Mouse (Mus musculus) bone marrow macrophage, adult 2 months (primary cell): ENCODE results near the gene Zmym2. TPM values are rescaled to one million over a fixed set of nuclear protein-coding genes. Genes with fewer than 3 reads are reported as not detected.

Experiments used
- H3K27ac ChIP-seq: 2 replicates; pipeline ENCODE4 v1.5.1; 2012; ENCODE audit warnings: low read depth, low read length; ENCODE audit not compliant: insufficient read depth
- H3K4me1 ChIP-seq: 2 replicates; pipeline ENCODE4 v1.6.1; 2012; ENCODE audit warnings: low read length; ENCODE audit not compliant: control insufficient read depth, insufficient read depth
- H3K4me3 ChIP-seq: 2 replicates; pipeline ENCODE4 v1.5.1; 2012; ENCODE audit warnings: mild to moderate bottlenecking, low read length, moderate library complexity; ENCODE audit not compliant: insufficient read depth
- CTCF ChIP-seq: IDR thresholded peaks from 2 replicates; pipeline ENCODE4 v1.5.1; 2012; ENCODE audit warnings: low read depth, mild to moderate bottlenecking, low read length, moderate library complexity
- POLR2A ChIP-seq: IDR thresholded peaks from 2 replicates; pipeline ENCODE4 v1.6.1; 2012; ENCODE audit warnings: mild to moderate bottlenecking, low read depth, low read length, borderline replicate concordance
- polyA plus RNA-seq: library from polyadenylated mRNA; stranded (reverse); fragments of >200 nt; gene quantifications from 2 replicates; pipeline ENCODE4 v1.2.4, GENCODE M21; 2012; ENCODE audit not compliant: missing spikeins, insufficient read depth, insufficient read length

Zmym2 gene
- polyA plus RNA-seq, 1 experiment = 39.2 TPM

- Histone ChIP-seq H3K27ac (no peak overlapping the region), H3K4me3 (no peak overlapping the region), H3K4me1 (peaks cover 9% of the 10 kb centered on the region)
- TF ChIP-seq CTCF = no peak
- TF ChIP-seq POLR2A = no peak
Observed at GRCm38 (mm10) chr14:56918532-56918931, 32.1 kb downstream of the Zmym2 start.

GRCm38 (mm10) chr14:56935481-56935880, 49.0 kb downstream of the Zmym2 start:
- no peaks in the 10 kb centered on the region for H3K4me1 ChIP-seq
- TF ChIP-seq CTCF = no peak
- TF ChIP-seq POLR2A = no peak
- no peak overlapping the region for H3K27ac ChIP-seq
- H3K4me3 ChIP-seq = no peak overlapping the region

- no peak overlapping the region for H3K27ac ChIP-seq
- no peaks in the 10 kb centered on the region for H3K4me1 ChIP-seq
- no peak for TF ChIP-seq POLR2A
- TF ChIP-seq CTCF = no peak
- H3K4me3 ChIP-seq = no peak overlapping the region
Observed at GRCm38 (mm10) chr14:56939903-56940302, 53.5 kb downstream of the Zmym2 start.

- H3K27ac ChIP-seq = no peak overlapping the region
- H3K4me3 ChIP-seq = no peak overlapping the region
- no peak for TF ChIP-seq CTCF
- no peak for TF ChIP-seq POLR2A
- peaks cover 2% of the 10 kb centered on the region; the same call in 1 of the 2 replicates for H3K4me1 ChIP-seq
Observed at GRCm38 (mm10) chr14:56952928-56953327, 66.5 kb downstream of the Zmym2 start.

- no peak overlapping the region for H3K4me3 ChIP-seq
Observed at GRCm38 (mm10) chr14:56954393-56954792, 67.9 kb downstream of the Zmym2 start.

GRCm38 (mm10) chr14:56963969-56964734, 77.7 kb downstream of the Zmym2 start:
- no peak for TF ChIP-seq POLR2A
- no peak for TF ChIP-seq CTCF
- H3K27ac ChIP-seq = no peak overlapping the region
- H3K4me3 ChIP-seq = no peak overlapping the region
- peaks cover 5% of the 10 kb centered on the region for H3K4me1 ChIP-seq

More at GRCm38 (mm10) chr14:56954393-56954792, 67.9 kb downstream of the Zmym2 start:
- TF ChIP-seq CTCF = no peak
- no peak for TF ChIP-seq POLR2A
- Histone ChIP-seq H3K4me1 (peaks cover 2% of the 10 kb centered on the region; the same call in 1 of the 2 replicates), H3K27ac (no peak overlapping the region)

GRCm38 (mm10) chr14:56969653-56970052, 83.2 kb downstream of the Zmym2 start:
- Histone ChIP-seq H3K27ac (no peak overlapping the region), H3K4me3 (no peak overlapping the region)
- TF ChIP-seq POLR2A = no peak
- no peak for TF ChIP-seq CTCF

GRCm38 (mm10) chr14:56970160-56970559, 83.7 kb downstream of the Zmym2 start:
- Histone ChIP-seq H3K4me1 (no peaks in the 10 kb centered on the region), H3K27ac (no peak overlapping the region)
- no peak for TF ChIP-seq CTCF
- no peak for TF ChIP-seq POLR2A

More at GRCm38 (mm10) chr14:56969653-56970052, 83.2 kb downstream of the Zmym2 start:
- no peaks in the 10 kb centered on the region for H3K4me1 ChIP-seq

GRCm38 (mm10) chr14:56978045-56978655, 91.7 kb downstream of the Zmym2 start:
- Histone ChIP-seq H3K4me1 (no peaks in the 10 kb centered on the region), H3K27ac (no peak overlapping the region), H3K4me3 (no peak overlapping the region)
- TF ChIP-seq POLR2A (no peak), CTCF (no peak)

More at GRCm38 (mm10) chr14:56970160-56970559, 83.7 kb downstream of the Zmym2 start:
- no peak overlapping the region for H3K4me3 ChIP-seq

GRCm38 (mm10) chr14:56988621-56989020, 102.2 kb downstream of the Zmym2 start:
- TF ChIP-seq CTCF = no peak
- no peak for TF ChIP-seq POLR2A
- Histone ChIP-seq H3K27ac (no peak overlapping the region), H3K4me3 (no peak overlapping the region), H3K4me1 (no peaks in the 10 kb centered on the region)

Other genes with a start within 250 kb of the Zmym2 start
- 20.7 and 22.0 TPM in 2 replicates for gene Mphosph8, start 218.4 kb upstream of the Zmym2 start, polyA plus RNA-seq
- gene Pspc1, start 108.3 kb upstream of the Zmym2 start, polyA plus RNA-seq = 15.5 and 19.7 TPM in 2 replicates
- 36.6 and 38.7 TPM in 2 replicates for gene Zmym5, start 74.9 kb upstream of the Zmym2 start, polyA plus RNA-seq
- gene Gja3, start 171.4 kb downstream of the Zmym2 start, polyA plus RNA-seq = not detected in 2 replicates
- not detected in 2 replicates for gene Gjb2, start 218.0 kb downstream of the Zmym2 start, polyA plus RNA-seq
- not detected in 2 replicates for gene Gm4491, start 229.2 kb downstream of the Zmym2 start, polyA plus RNA-seq
- gene Gjb6, start 247.0 kb downstream of the Zmym2 start, polyA plus RNA-seq = not detected in 2 replicates